Mouse (Mus musculus) E14TG2a.4 (cell line): ENCODE measurements around the gene Tmem198.
A peak's percentile ranks its signal among the peaks of the same experiment; 100 is the strongest.

Source experiments
- H3K27me3 ChIP-seq: 2 replicates; pipeline ENCODE4 v1.6.1; 2014; ENCODE audit warnings: low read length, control low read depth; ENCODE audit not compliant: insufficient read depth
- H3K36me3 ChIP-seq: 2 replicates; pipeline ENCODE4 v1.6.1; 2014; ENCODE audit warnings: low read length, control low read depth; ENCODE audit not compliant: insufficient read depth
- H3K4me1 ChIP-seq: replicated peaks from 2 replicates; pipeline ENCODE4 v1.6.1; 2014; ENCODE audit warnings: low read depth, low read length, control low read depth
- H3K4me3 ChIP-seq: replicated peaks from 2 replicates; pipeline ENCODE4 v1.5.1; 2014; ENCODE audit warnings: mild to moderate bottlenecking, low read length
- H3K9me3 ChIP-seq: 2 replicates; pipeline ENCODE4 v1.6.1; 2014; ENCODE audit warnings: low read length, control low read depth
- CTCF ChIP-seq: conservative IDR thresholded peaks from 2 replicates; pipeline ENCODE4 v1.5.1; 2014; ENCODE audit warnings: low read length
- NANOG ChIP-seq: IDR thresholded peaks from 2 replicates; pipeline ENCODE4 v1.6.1; 2014; ENCODE audit warnings: borderline replicate concordance, low read length, mixed read lengths
- POU5F1 ChIP-seq: IDR thresholded peaks from 2 replicates; pipeline ENCODE4 v1.6.1; 2014; ENCODE audit warnings: low read length, borderline replicate concordance

Tmem198 gene

GRCm38 (mm10) chr1:75490785-75491551 lies 11.6 kb downstream of the Tmem198 start:
- TF ChIP-seq POU5F1 (no peak), NANOG (no peak), CTCF (no peak)
- Histone ChIP-seq H3K27me3 (peaks cover 75% of the 10 kb centered on the region), H3K36me3 (peaks cover 4% of the 10 kb centered on the region; the same call in 1 of the 2 replicates), H3K4me1 (peaks cover 83% of the 10 kb centered on the region), H3K9me3 (no peaks in the 10 kb centered on the region), H3K4me3 (peak overlapping the region; percentile 63)

- Histone ChIP-seq H3K27me3 (peaks cover 61% of the 10 kb centered on the region), H3K4me1 (peaks cover 81% of the 10 kb centered on the region), H3K4me3 (peak overlapping the region; percentile 60), H3K9me3 (no peaks in the 10 kb centered on the region), H3K36me3 (peaks cover 20% of the 10 kb centered on the region)
- no peak for TF ChIP-seq POU5F1
- TF ChIP-seq NANOG = no peak
- no peak for TF ChIP-seq CTCF
Measured at GRCm38 (mm10) chr1:75492579-75493170, 13.3 kb downstream of the Tmem198 start.

- peaks cover 43% of the 10 kb centered on the region for H3K36me3 ChIP-seq
- TF ChIP-seq NANOG (no peak), CTCF (peak; percentile 94), POU5F1 (no peak)
- H3K4me1 ChIP-seq = peaks cover 76% of the 10 kb centered on the region
- peaks cover 40% of the 10 kb centered on the region for H3K27me3 ChIP-seq
- H3K9me3 ChIP-seq = no peaks in the 10 kb centered on the region
- no peak overlapping the region for H3K4me3 ChIP-seq
Measured at GRCm38 (mm10) chr1:75494878-75495548, 15.7 kb downstream of the Tmem198 start.

GRCm38 (mm10) chr1:75498897-75499296 lies 19.6 kb downstream of the Tmem198 start:
- TF ChIP-seq POU5F1 (no peak), CTCF (no peak), NANOG (no peak)
- peaks cover 12% of the 10 kb centered on the region for H3K27me3 ChIP-seq
- H3K36me3 ChIP-seq = peaks cover 70% of the 10 kb centered on the region
- no peak overlapping the region for H3K4me3 ChIP-seq
- no peaks in the 10 kb centered on the region for H3K9me3 ChIP-seq
- peaks cover 60% of the 10 kb centered on the region for H3K4me1 ChIP-seq

GRCm38 (mm10) chr1:75499441-75499840 lies 20.1 kb downstream of the Tmem198 start:
- H3K4me3 ChIP-seq = no peak overlapping the region
- no peaks in the 10 kb centered on the region for H3K9me3 ChIP-seq
- peak; percentile 51 for TF ChIP-seq CTCF
- TF ChIP-seq POU5F1 = no peak
- H3K27me3 ChIP-seq = peaks cover 17% of the 10 kb centered on the region
- H3K36me3 ChIP-seq = peaks cover 70% of the 10 kb centered on the region
- H3K4me1 ChIP-seq = peaks cover 64% of the 10 kb centered on the region

- Histone ChIP-seq H3K9me3 (no peaks in the 10 kb centered on the region), H3K4me1 (peaks cover 54% of the 10 kb centered on the region), H3K27me3 (peaks cover 35% of the 10 kb centered on the region), H3K4me3 (no peak overlapping the region), H3K36me3 (peaks cover 57% of the 10 kb centered on the region)
- TF ChIP-seq NANOG = no peak
- no peak for TF ChIP-seq CTCF
- no peak for TF ChIP-seq POU5F1
Measured at GRCm38 (mm10) chr1:75501905-75502304, 22.6 kb downstream of the Tmem198 start.

- no peak for TF ChIP-seq POU5F1
- TF ChIP-seq NANOG = no peak
- TF ChIP-seq CTCF = no peak
- H3K4me1 ChIP-seq = peaks cover 64% of the 10 kb centered on the region
- no peaks in the 10 kb centered on the region for H3K9me3 ChIP-seq
- H3K36me3 ChIP-seq = peaks cover 52% of the 10 kb centered on the region
- H3K27me3 ChIP-seq = peaks cover 47% of the 10 kb centered on the region
- peak overlapping the region; percentile 86 for H3K4me3 ChIP-seq
Measured at GRCm38 (mm10) chr1:75502945-75503650, 23.8 kb downstream of the Tmem198 start.

- peak overlapping the region; percentile 86 for H3K4me3 ChIP-seq
- H3K27me3 ChIP-seq = peaks cover 48% of the 10 kb centered on the region
- H3K36me3 ChIP-seq = peaks cover 47% of the 10 kb centered on the region
- H3K4me1 ChIP-seq = peaks cover 69% of the 10 kb centered on the region
- no peak for TF ChIP-seq NANOG
- TF ChIP-seq POU5F1 = no peak
- no peak for TF ChIP-seq CTCF
- no peaks in the 10 kb centered on the region for H3K9me3 ChIP-seq
Measured at GRCm38 (mm10) chr1:75503651-75503980, 24.3 kb downstream of the Tmem198 start.
